Mouse (Mus musculus): ENCODE results near the gene Rorb.

The Rorb gene

GRCm38 (mm10) chr19:18887646-18888407 is 223.2 kb downstream of the Rorb start:
- no peak for DNase-seq

GRCm38 (mm10) chr19:18881162-18881561 is 229.8 kb downstream of the Rorb start:
- DNase-seq: no peak

All from lung, postnatal 36 days (tissue).